Mouse (Mus musculus): Measurements from ENCODE around the gene Sidt2. TPM values are rescaled to one million over a fixed set of nuclear protein-coding genes. Genes with fewer than 3 reads are reported as not detected.

Sidt2 gene
- total RNA-seq (2015; ENCODE audit: low replicate concordance) = 57.8 and 62.9 TPM in 2 replicates
- 111 and 174 TPM in 2 replicates for total RNA-seq (2017; ENCODE audit: low replicate concordance)

GRCm38 (mm10) chr9:45955107-45955963 is at the start of gene Sidt2:
Gene Sidt2 (minus strand): TSS chr9:45955258.
- ATAC-seq (replicated peaks; ENCODE audit: low FRiP score, poor library complexity, severe bottlenecking) = peak; percentile 93

DNA sequence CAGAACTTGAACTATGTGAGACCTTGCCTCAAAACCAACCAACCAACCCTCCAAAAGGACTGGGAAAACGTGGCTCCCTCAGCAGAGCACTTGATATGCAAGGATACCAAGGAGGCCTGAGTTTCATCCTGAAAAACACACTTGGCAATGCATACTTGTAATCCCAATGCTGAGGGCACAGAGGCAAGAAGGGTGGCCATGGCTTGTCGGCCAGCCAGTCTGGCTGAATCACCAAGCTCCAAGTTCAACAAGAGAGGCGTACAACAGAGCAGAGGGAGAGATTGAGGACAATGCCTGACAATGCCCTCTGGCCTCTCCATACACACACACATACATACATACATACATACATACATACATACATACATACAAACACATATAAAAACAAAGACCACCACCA is 49.5 kb upstream of the Sidt2 start:
- no peak for ATAC-seq (replicated peaks; ENCODE audit: low FRiP score, poor library complexity, severe bottlenecking)

DNA sequence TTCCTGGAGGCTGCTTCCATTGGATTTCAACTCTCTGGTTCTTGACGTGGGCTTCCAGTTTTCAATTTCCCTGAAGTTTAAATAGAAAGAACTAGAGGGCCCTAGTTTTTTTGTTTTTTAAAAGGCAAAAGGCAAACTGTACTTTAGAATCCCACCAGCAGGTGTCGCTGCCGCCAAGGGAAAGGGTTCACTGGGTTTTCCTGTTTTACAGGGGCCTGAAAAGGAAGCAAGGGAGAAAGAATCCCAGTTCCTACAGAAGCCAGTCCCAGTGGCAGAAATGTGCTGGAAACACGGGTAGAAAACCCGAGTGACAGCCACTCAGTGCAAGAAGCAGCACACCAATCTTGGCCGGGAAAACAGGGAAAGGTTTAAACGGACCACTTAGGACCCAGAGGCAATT is 48.7 kb upstream of the Sidt2 start:
- peak; percentile 70 for ATAC-seq (replicated peaks; ENCODE audit: low FRiP score, poor library complexity, severe bottlenecking)

DNA sequence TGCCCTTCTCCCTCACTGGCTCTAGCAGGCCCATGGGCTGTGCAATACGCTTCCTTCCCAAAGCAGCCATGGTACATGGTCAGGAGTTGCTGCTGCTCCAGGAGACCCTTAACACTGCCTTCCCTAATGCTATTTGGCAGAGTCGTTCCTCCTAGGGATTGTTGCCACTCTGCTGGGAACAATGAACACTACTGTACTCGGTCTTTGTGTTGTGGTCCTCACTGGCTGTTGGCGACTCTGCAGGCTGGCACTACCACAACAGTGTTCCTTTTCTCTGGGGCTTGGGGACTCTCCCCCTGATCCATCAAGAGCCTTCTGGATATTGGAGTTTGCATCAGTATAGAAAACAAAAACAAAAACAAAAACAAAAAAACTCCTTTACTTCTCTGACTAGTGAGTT is 44.0 kb upstream of the Sidt2 start:
- no peak for ATAC-seq (replicated peaks; ENCODE audit: low FRiP score, poor library complexity, severe bottlenecking)

GRCm38 (mm10) chr9:45985229-45985567 is 30.1 kb upstream of the Sidt2 start:
- ATAC-seq (replicated peaks; ENCODE audit: low FRiP score, poor library complexity, severe bottlenecking) = 0 out of 2 replicates have a peak, but pooled peaks have one; percentile 40

DNA sequence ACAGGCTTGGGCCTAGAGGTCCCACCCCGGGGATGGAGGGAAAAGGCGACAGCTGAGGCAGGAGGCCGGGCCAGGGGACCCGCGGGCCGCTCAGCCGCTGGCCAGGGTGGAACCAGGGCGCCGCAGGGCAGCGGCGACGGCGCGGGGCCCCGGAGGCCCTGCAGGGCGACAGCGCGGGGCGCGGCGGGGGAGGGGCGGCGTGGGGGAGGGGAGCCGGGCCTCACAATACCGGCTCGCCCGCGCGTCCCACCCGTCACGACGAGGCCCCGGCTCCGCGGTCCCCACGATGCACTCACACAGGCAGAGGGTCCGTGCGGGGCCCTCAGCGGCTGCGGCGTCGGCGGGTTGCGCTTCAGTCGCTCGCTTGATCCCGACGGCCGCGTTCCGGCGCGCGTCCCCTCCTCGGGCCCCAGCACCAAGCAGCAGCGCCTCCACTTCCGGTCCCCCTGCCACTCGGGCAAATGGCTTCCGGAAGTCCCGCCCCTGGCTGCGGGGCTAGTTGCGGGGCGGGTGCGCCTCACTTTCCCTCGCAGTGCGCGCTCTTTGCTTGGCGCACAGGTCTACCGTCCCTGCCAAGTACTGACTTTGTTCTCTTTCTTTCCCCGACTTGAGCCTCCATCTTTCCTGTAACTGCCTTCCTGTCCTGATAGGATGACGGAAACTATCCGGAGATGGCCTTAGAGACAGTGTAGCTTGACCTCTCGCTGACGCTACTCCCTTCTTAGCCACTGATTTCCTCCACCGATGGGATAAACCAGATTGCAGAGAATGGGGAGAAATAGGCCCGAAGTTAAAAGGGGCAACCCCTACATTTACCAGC is 29.6 kb upstream of the Sidt2 start:
- ATAC-seq (replicated peaks; ENCODE audit: low FRiP score, poor library complexity, severe bottlenecking) = peak; percentile 90

GRCm38 (mm10) chr9:45983676-45984408 is 28.8 kb upstream of the Sidt2 start:
- peak; percentile 40 for ATAC-seq (replicated peaks; ENCODE audit: low FRiP score, poor library complexity, severe bottlenecking)

DNA sequence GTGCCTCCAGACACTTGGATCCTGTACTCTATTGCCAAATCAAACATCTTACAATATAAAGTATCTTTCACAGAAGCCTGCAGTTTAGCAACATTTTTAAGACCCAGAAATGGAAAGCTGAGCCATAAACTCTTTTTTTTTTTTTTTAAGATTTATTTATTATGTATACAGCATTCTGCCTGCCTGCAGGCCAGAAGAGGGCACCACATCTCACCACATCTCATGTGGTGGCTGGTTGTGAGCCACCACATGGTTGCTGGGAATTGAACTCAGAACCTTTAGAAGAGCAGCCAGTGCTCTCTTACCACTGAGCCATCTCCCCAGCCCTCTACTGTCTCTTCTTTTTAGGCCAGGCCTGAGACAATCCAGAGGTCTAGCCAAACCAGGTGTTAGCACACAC is 26.3 kb upstream of the Sidt2 start:
- ATAC-seq (replicated peaks; ENCODE audit: low FRiP score, poor library complexity, severe bottlenecking) = no peak

DNA sequence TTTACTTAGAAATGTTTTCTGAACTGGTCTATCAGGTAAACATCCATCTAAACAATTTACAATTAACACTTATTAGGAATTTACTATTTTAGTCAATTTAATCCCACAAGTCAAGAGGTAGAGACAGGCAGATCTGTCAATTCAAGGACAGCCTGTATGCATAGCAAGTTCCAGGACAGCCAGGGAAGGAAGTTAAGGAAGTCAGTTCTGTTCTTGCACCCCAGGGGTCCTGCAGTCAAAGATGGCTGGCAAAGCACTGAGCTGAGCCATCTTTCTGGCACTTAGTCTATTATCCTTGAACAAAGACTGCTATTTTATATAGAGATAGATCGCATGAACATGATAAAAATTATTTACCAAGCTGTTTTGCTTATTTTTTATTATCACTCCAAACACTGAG is 25.6 kb upstream of the Sidt2 start:
- ATAC-seq (replicated peaks; ENCODE audit: low FRiP score, poor library complexity, severe bottlenecking) = no peak

- peak; percentile 55 for ATAC-seq (replicated peaks; ENCODE audit: low FRiP score, poor library complexity, severe bottlenecking)
Measured at GRCm38 (mm10) chr9:45979778-45980177, 24.7 kb upstream of the Sidt2 start.

GRCm38 (mm10) chr9:45976884-45977283 is 21.8 kb upstream of the Sidt2 start:
- ATAC-seq (replicated peaks; ENCODE audit: low FRiP score, poor library complexity, severe bottlenecking) = no peak

DNA sequence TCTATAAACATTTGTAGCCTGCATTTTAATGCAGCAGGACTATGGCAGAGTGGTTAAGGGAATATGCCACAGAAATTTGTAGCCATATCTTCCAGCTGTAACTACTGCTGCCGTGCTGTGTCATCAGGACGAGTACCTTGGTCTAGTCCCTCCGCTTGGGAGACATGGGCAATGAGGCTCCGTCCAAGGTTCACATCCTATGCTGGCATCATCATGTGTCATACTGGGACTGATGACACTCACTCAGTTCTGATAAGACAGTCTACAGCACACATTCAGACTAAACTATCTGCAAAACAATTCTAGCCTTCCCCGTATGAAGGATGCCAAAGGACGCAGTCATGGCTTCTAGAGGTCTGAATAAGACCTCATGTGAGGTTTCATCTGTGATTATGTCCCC is 8.5 kb upstream of the Sidt2 start:
- ATAC-seq (replicated peaks; ENCODE audit: low FRiP score, poor library complexity, severe bottlenecking) = no peak

DNA sequence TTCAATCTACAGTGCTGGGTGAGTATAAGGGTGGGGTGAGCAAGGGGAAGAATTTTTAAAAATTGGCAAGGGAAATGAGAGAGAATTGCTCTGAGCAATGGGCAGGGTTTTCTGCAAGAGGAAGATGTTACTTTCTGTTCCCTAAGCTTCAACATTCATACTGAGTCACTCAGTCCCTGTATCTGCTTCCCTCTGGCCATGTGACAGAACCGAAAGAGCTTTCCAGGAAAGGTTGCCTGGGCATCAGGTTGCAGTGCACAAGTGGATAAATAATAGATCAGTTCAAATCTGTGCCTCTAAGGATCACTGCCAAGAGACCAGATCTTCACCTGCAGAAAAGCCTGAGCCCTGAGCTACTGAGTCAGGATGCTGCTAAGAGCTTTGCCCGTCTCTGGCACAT is 6.8 kb upstream of the Sidt2 start:
- no peak for ATAC-seq (replicated peaks; ENCODE audit: low FRiP score, poor library complexity, severe bottlenecking)

- no peak for ATAC-seq (replicated peaks; ENCODE audit: low FRiP score, poor library complexity, severe bottlenecking)
Measured at GRCm38 (mm10) chr9:45959661-45960060, 4.6 kb upstream of the Sidt2 start.

- no peak for ATAC-seq (replicated peaks; ENCODE audit: low FRiP score, poor library complexity, severe bottlenecking)
Measured at GRCm38 (mm10) chr9:45958851-45959250, 3.8 kb upstream of the Sidt2 start.

DNA sequence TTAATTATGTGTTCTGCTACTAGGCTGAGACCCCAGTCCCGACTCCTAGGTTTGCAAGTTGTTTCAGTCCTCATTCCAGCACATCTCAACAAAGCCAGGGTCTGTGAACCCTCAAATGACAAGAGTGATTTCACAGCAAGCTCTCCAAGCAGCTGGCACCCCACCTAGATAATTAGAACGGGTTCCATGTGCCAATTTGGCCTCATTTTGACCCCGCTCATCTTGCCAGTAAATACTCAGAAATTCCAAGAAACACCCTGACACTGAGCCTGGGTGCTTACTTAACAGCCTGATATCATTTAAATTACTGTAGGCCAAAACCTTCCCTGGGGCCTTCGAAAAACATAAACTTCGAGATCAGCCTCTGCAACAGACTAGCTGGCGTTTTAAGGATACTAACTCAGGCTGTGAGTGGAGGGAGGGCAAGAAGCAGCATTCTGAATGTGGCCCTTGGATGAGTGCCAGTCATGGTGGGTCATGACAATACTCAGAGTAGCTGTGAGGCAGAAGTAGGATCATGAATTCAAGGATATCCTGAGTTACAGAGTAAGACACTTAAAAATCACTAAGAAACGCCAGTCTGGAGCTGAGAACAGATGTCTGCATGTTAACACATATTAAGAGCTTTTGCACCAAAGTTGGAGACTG is 3.1 kb upstream of the Sidt2 start:
- ATAC-seq (replicated peaks; ENCODE audit: low FRiP score, poor library complexity, severe bottlenecking) = no peak

- ATAC-seq (replicated peaks; ENCODE audit: low FRiP score, poor library complexity, severe bottlenecking) = peak; percentile 50
Measured at GRCm38 (mm10) chr9:45954294-45955106, 558 bp downstream of the Sidt2 start.

DNA sequence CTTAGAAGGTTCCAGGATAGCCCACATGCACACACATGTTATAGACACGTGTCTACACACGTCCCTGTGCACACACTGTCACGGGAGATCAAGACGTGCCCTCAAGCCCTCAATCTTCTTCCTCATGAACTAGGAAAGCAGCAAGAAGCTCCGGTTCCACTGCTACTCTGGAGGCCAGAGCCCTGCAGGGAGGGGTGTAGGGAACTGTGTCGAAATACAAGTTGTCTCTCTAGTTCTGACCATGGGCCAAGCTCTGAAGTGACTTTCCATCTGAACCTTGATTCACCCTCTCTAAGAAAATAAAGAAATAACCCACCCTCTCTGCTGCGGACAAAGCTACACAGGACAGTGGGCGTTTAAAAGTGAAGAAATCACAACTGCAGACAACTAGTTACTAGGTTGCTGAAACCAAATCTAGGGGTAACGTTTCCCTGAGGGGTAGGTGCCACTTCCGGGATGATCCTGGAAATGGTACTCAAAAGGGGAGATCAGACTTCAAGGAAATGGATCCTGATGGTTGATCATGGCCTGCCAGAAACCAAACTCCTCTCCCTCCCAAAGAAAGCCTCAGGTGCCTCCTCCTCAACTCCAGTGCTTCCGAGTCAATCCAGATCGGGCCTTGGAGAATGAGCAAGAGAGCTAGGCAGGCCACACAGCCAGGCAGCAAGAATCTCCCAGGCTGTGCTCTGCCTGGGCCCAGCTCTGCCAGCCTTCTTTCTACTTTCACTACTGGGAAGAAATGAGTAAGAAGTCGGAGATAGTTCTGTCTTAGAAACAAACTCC is 1.4 kb downstream of the Sidt2 start:
- peak; percentile 16; the same call in 1 of the 2 replicates for ATAC-seq (replicated peaks; ENCODE audit: low FRiP score, poor library complexity, severe bottlenecking)

Data from erythroblast, adult 5-6 weeks (primary cell).